Mouse (Mus musculus) MN1 (cell line): ENCODE results near the gene Fbxl14.
A peak's percentile ranks its signal among the peaks of the same experiment; 100 is the strongest.

Source experiments
- DNase-seq: peaks from one replicate; pipeline ENCODE4 v3.0.0-alpha.2; 2016; ENCODE audit warnings: low spot score

The Fbxl14 gene

GRCm38 (mm10) chr6:119470777-119471176 is 8.7 kb upstream of the Fbxl14 start:
- DNase-seq = no peak

DNA sequence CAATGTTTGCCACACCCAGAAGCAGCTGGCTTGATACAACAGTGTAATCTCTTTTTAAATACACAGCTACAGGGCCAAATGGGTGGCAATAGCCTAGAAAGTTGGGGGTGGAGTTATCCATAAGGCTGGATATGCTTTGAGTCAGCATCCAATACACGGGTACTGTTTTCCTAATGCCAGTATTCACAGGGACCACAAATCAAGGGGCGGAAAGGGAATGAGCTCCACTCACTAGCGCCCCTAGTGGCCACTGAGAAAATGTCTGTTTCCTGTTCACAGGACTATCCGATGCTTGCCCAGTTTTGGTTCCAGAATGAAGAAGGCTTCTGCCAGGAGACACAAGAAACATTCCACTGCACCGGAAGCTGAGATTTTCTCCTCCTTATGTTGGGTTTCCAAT is 7.3 kb upstream of the Fbxl14 start:
- DNase-seq = no peak

DNA sequence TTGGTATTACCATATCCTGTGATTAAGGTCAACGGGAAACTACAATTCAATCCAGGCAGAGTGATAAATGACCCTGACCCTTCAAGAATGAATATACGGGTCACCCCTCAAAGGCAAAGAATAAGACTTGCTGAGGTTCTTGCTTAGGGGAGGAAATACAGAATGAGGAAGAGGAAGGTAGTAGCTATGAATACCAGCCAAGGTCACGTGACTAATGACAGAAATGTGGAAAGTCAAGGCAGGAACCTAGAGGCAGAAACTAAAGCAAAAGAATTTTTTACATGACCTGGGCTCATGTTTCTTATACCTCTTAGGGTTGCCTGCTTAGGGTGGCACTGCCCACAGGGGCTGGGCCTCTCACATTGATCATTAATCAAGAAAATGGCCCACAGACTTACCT is 6.8 kb upstream of the Fbxl14 start:
- DNase-seq = no peak

DNA sequence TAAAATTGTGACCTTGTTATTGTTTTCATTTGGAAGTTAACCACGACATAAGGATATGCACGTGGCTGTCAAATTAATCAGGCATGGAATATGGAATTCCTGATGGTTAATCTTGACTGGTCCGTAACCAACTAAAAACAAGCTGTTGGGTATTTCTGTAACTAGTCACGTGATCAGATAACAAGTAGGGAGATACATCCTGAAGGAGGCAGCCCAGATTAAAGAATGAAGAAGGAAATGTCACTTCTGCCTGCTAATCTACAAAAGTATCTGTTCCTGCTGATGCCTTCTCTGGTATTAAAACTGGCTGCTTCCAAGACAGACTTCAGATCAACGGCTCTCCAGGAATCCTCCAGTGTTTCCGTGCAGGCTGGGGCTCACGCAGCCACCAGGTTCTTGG is 6.0 kb upstream of the Fbxl14 start:
- DNase-seq = no peak

- no peak for DNase-seq
Measured at GRCm38 (mm10) chr6:119473992-119474391, 5.5 kb upstream of the Fbxl14 start.

- DNase-seq = no peak
Measured at GRCm38 (mm10) chr6:119475988-119476387, 3.5 kb upstream of the Fbxl14 start.

DNA sequence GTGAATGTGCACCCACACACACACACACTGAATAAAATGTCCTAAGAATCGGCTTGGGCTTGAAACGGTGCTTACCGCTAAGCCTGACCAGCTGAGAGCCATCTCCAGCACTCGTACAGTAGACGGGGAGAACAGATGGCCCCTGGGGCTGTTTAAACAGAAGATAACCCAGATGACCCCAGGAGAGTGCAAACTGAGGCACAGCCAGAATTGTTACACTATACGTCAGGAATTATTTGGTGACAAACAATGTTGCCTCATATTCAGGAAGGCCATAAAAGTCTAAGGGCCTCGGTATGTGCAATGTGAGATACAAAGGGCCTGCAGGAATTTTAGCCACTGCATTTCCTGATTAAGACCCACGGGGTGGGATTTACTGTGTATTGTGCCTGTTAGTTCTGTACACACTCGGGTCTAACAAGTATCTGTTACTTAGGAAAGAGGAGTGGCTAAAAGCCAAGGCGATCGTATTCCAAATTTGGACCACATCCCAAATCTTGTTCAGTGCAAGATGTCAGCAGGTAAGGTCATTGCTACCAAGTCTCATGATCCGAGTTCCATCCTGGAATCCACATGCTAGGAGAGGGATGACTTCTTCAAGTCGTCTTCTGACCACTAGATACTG is 1.7 kb upstream of the Fbxl14 start:
- peak; percentile 40 for DNase-seq

DNA sequence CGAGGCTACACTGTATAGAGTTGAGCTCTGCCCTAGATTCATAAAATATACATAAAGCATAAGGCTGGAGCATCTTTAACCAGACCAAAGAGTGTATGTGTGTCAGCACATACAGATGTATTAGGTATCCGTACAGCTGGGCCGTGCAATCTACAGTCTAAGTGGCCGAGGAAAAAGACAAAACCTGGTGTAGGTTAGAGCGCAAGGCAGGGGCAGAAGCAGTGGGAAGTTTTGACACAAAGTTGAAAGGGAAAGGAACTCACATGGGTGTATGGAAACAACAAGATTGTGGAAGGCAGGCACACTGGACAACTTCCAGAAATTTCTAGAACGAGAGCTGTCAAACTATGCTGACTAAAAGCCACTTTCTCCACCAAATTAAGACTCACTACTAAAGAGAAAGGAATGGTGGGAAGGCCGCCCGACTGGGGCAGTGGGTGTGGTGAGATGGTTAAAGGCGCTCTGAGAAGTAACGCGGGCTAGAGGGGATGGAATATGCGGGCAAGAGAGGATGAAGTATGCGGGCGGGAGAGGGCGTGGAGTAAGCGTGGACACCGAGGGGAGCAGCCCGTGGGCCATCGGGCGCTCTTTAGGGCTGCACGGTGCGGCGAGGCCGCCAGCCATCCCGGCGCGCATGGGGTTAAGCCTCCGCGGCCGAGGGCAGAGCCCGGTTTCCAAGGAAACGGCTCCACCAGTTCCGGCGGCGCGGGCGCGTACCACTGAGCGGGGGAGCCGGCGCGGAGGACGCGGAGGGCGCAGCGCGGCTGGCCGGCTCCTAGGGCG is 717 bp upstream of the Fbxl14 start:
- peak; percentile 90 for DNase-seq

DNA sequence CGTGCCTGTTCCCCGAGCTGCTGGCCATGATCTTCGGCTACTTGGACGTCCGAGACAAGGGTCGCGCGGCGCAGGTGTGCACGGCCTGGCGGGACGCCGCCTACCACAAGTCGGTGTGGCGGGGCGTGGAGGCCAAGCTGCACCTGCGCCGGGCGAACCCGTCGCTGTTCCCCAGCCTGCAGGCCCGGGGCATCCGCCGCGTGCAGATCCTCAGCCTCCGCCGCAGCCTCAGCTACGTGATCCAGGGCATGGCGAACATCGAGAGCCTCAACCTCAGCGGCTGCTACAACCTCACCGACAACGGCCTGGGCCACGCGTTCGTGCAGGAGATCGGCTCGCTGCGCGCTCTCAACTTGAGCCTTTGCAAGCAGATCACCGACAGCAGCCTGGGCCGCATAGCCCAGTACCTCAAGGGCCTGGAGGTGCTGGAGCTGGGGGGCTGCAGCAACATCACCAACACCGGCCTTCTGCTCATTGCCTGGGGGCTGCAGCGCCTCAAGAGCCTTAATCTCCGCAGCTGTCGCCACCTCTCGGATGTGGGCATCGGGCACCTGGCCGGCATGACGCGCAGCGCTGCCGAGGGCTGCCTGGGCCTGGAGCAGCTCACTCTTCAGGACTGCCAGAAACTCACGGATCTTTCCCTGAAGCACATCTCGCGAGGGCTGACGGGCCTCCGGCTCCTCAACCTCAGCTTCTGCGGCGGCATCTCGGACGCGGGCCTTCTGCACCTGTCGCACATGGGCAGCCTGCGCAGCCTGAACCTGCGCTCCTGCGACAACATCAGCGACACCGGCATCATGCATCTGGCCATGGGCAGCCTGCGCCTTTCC is 623 bp downstream of the Fbxl14 start:
- peak; percentile 85 for DNase-seq

DNA sequence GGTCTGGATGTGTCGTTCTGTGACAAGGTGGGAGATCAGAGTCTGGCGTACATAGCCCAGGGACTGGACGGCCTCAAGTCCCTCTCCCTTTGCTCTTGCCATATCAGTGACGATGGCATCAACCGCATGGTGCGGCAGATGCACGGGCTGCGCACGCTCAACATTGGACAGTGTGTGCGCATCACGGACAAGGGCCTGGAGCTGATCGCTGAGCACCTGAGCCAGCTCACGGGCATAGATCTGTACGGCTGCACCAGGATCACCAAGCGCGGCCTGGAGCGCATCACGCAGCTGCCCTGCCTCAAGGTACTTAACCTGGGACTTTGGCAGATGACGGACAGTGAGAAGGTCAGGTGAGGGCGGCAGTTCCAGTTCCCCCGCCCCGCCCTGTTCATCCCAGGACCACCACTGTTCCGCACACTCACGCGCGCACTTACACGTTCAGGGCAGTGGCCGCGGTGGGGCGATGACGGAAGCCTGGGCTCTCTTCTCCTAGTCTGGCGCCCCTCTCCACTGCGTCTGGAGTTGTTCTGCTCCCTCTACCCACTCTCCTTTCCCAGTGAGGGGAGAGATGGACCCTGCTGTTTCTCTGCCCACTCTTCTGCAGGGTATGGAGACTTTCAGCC is 1.4 kb downstream of the Fbxl14 start:
- peak; percentile 33 for DNase-seq

- DNase-seq = peak; percentile 38
Measured at GRCm38 (mm10) chr6:119481741-119482390, 2.4 kb downstream of the Fbxl14 start.

GRCm38 (mm10) chr6:119482958-119483600 is 3.6 kb downstream of the Fbxl14 start:
- peak; percentile 32 for DNase-seq

GRCm38 (mm10) chr6:119485486-119485885 is 6.0 kb downstream of the Fbxl14 start:
- DNase-seq = peak; percentile 93

DNA sequence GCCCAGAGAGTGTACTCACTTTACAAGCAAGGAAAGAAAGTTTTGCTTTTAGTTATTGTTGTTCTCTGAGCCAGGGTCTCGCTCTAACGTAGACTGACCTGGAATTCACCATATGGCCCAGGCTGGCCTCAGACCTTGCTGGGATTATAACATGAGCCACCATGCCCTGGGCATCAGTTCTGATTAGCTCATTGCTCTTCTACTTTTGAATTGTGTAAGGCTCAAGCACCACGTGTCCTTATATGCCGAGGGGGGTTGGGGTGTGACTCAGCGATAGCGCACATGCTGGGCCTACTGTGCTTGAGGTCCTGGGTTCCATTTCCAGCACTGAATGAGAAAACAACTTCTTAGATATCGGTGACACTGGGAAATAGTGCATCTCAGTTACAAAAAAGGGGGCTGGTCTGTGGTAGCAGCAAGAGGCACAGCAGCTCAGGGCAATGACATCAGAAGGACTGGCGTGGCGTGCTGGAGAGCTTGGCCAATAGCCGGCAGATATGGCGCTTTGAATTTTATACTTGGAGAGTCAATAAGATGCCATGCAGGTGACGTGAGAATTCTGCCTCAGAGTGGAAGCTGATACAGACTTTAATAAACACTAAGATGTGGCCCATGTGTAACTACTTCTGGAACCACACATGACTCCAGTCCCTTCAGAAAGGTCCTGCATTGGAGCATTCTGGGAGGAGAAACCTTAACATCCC is 7.1 kb downstream of the Fbxl14 start:
- no peak for DNase-seq

- DNase-seq = no peak
Measured at GRCm38 (mm10) chr6:119487085-119487458, 7.6 kb downstream of the Fbxl14 start.

GRCm38 (mm10) chr6:119487619-119488018 is 8.2 kb downstream of the Fbxl14 start:
- DNase-seq = no peak

GRCm38 (mm10) chr6:119489765-119490164 is 10.3 kb downstream of the Fbxl14 start:
- DNase-seq = peak; percentile 61

- no peak for DNase-seq
Measured at GRCm38 (mm10) chr6:119490549-119490948, 11.1 kb downstream of the Fbxl14 start.

DNA sequence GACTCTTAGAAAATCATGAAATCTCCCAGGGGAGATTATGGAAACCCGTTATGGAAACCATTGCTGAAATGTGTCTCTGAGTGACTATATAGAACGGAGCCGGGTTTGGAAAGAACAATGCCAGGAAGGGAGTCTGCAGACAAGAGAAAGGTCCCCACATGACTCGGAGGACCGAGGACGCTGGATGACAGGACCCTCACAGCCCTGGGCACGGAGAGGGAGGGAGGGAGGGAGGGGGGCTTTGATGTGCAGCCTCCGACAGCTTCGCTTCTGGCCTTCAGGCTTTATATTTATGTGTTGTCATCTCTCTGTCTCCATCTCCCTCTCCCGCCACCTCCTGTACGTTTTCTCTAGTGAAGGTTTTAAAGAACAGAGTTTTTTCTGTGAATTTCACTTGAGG is 11.5 kb downstream of the Fbxl14 start:
- DNase-seq = no peak

- no peak for DNase-seq
Measured at GRCm38 (mm10) chr6:119491997-119492629, 12.6 kb downstream of the Fbxl14 start.
